Mouse (Mus musculus) mouse embryonic stem cell (cell line): ENCODE results near the gene Sox4.

Experiments used
- in situ Hi-C, 2 experiments: fragments of 300-500 bp; cut with MboI; formaldehyde crosslinking; loops; 1 replicate in 1 of 2; 3 replicates in 1 of 2; pipeline ENCODE4 v1.14.3; 2019 to 2020; ENCODE audit warnings: low sequenced_read_pairs in 2 of 2, low pct_unique_long_range_greater_than_20kb in 1 of 2, mixed read lengths in 1 of 2; ENCODE audit not compliant: unreplicated experiment in 1 of 2

Sox4 gene

DNA sequence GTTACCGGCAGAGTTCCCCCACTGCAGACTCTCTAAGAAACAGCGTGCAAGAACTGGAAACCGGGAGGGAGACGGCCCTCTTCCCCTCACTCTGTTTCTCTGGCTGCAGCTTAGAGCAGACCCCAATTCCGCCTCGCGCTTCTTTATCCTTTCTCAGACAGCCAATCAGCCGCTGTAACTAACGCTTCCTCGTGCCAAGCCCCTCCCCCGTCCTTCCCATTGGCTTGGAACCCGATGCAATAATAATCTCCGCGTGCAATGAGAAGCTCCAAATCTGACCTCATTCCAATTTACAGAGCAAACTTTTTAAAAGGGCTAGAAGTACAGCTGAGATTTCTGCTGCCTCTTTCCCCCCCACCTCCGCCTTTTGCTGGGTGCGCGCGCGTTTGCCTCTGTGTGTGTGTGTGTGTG lies at the start of gene Sox4:
Gene Sox4 (minus strand): TSS at position 133 of the 411 bp plus-strand sequence.
- in situ Hi-C loops = loop anchor here (25.0 kb wide), 1 partner anchor 884 kb away; no protein-coding TSS in a partner anchor

DNA sequence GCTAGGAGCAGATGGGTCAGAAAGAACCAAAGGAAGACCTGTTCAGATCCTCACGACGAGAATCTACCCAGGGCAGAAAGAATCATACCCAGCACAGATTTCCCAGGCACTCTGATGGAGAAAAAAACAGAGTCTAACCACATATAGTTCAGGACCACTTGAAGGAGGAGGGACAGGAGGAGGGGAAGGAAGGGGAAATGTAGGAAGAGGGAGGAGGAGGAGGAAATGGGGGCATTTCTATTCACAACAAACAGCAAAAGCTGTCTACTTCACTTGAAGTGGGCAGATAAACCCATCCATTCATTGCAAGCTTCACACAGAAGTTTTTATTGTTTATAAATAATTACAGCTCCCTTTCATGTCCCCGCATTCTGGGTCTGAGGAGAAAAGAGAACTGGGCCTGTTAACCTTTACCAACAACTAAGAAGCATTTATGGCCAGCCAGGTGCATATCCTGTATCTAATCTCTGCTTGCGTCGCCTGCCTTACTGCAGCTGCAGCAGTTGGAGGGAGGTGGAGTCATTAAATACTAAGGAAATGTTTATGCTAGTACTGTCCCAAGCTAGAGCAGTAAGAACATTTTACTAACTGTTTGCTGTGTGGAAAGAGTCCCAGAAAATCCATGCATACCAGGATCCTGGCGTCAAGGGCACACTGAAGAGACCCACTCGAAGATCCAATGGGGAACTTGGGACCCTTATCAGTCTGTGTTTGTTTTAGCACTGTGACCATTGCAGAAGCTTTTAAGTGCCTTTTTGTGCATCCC lies 38.6 kb upstream of the Sox4 start:
- in situ Hi-C loops = no loop called here

DNA sequence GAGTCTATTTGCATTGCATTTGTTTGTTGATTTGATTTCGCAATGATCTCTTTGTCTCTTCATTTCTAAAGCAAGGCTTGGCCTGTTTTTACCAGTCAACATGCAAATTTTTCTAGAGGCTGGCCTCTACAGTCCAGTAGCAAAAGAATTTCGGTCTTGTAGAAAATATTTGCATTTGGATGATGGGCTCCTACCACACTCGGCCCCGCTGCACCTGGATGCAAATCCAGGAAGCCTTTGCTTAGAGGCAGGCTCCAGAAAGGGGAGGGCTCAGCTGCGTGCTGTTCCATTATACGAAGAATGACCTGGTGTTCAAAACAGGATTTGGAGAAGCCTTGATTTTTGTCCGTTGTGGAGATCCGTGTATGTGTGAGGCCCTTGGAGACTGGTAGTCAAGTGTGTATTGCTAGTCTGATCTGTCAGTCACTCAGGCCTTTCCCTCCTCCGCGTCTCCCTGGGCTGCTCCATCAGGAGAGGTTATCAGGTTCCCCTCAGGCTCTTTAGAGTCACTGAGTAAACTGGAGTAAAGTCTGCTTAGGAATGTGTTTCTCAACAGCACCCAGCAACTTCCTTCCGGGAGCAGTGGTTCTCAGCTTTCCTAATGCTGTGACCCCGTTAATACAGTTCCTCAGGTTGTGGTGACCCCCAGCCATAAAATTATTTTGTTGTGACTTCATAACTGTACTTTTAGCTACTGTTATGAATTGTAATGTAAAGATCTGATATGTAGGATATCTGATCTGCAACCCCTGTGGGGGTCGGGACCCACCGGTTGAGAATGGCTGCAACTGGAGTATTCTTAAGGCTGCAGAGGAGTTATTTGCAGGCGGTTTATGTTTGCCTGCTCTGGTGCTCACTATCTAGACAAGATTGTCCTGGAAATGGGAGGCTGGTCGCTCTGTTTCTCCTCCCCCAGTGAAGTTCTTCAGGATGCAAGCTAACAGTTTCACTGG lies 35.5 kb upstream of the Sox4 start:
- in situ Hi-C loops = no loop called here

DNA sequence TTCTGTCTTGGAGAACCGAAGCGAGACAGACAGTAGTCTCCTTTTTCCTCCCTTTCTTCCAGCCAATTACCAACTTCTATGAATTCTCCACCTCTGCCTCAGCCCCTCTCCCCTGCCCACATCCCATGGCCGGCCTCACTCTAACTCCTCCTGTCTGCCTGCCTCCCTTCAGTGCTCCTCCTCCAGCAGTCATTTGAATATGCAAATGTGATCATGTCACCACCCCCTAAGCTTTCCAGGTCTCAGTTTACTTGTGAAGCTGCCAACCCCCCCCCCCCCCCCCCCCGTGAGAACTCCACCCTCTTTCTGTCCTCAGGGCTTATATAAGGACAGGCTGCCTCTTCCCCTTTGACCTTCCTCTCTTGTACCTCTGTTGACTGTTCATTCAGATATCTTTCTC lies 27.2 kb upstream of the Sox4 start:
- in situ Hi-C loops = no loop called here

DNA sequence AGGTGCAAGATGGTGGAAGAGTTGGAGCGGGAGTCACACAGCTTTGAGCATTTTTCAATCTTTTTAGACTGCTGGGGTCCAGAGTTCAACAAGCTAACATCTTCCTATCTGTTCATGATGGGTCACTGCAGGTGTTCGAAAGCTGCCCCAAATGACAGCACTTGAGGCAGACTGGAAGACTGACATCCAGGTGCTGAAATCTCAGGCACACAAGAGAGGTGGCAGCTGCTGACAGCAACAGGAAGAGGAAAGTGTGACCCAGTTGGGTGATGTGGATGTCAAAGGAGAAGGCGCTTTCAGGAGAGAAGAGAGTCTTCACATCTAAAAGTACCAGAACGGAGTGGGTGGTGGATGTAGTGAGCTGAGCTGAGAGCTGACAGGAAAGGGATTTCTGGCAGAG lies 21.5 kb upstream of the Sox4 start:
- in situ Hi-C loops = no loop called here

DNA sequence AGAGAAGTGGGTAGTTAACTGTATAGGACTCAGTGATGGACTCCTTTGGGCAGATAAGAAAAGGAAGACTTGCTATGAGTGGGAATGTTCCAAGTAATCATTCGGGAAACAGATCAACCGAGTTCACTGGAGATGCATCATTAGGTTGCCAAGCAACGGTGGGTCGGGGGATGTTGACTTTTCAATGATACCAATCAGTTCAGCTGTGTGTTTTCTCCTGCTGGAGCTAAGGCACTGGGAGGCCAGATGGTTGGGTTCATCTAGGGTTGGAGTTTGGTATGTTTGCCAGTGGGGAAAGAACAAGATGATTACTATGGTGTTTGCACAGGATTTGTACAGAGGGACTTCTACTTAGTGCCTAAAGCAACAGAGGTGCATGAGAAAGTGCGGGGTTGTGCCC lies 21.1 kb upstream of the Sox4 start:
- in situ Hi-C loops = loop anchor here (25.0 kb wide), 1 partner anchor 863 kb away; no protein-coding TSS in a partner anchor

DNA sequence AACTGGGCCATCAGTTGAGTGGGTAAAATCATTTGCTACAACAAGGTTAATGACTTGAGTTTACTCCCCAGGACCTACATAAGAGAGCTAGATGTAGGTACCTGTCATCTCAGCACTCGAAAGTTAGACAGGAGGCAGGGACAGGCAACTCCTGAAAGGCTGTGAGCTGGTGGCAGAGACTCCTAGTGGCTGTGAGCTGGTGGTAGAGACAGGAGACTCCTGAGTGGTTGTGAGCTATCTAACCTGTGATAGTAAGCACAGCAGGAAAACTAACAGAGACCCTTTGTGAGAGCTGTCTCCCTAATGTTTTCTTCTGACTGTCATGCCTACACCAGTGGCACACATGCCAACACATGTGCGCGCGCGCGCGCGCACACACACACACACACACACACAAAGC lies 7.4 kb upstream of the Sox4 start:
- in situ Hi-C loops = loop anchor here (25.0 kb wide), 1 partner anchor 876 kb away; no protein-coding TSS in a partner anchor

DNA sequence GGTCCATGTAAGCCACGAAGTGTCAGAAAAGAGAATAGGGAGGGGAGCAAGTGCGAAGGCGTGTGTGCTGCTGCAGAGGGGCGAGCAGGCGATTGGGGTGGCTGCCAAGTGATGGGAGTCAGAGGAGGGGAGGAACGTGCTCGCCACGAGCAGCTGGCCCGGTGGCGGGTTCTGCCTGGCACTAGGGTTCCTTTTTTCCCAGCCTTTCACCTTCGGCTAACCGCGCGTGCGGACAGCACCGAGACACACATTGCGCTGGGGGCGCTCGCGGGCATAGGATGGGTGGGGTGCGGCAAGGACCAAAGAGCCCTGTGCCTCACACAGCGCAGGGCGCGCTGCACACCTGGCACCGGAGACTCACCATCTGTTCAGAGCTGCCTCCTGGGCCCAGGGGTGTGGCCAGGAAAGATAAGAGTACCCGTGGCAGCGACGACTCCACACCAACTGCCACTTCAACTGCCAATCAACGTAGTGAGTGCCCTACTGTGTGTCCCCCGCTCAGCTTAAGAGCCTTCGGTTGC lies 6.0 kb upstream of the Sox4 start:
- in situ Hi-C loops = loop anchor here (25.0 kb wide), 1 partner anchor 878 kb away; no protein-coding TSS in a partner anchor

DNA sequence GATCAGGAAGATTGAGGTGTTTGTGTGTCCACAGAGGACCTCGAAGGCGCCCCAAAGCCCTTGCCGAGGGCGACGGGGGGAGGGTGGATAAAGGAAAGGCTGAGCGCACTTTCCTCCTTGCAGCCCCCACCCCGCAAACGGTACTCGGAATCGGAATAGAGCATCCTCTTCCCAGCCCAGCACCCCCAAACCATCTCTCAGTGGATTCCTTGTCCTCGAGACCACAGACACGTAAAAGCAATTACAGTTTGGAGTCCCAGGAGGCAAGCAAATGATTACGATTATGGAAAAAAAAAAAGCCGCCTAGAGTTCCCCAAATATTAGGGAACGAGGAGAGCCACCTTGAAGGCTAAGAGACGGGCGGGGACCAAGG lies 5.5 kb upstream of the Sox4 start:
- in situ Hi-C loops = loop anchor here (25.0 kb wide), 1 partner anchor 878 kb away; no protein-coding TSS in a partner anchor

DNA sequence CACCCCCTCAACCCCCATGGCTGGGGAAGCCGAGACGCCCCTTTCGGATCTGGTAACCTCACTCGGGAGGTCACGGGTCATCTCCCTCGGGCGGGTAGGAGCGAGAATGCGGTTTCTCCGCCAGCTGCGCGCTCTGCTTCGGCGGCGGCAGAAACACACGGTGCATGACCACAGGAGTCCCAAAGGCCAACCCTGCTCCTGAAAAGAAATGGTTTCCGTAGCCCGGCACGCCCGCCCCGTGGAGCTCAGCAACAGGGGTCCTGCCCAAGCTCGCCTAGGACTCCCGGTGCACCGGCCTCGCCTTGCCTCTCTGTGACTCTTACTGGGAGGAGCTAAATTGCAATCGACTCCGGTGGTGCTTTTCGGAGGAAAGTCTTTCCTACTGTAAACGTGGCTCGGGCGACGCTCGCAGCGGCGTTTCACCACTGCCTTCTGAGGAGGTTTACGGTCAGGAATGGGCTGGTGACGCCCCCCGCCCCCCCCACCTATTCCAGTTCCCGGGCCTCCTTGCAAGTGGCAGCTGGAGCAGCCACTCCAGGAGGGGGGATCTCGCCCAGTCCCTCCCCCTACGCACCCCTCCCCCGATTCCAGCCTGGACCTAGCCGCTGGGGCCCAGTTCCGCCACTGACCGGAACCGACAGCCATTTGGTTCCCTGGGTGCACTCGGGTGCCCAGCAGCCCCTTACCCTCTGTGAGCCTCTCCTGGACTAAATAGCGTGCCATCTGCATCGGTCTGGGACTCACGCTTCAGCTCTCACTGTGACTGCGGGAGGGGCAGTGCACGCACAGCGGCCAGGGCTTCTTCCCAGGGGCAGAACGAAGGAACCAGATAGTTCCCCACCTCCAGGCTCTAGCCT lies 4.9 kb upstream of the Sox4 start:
- in situ Hi-C loops = loop anchor here (25.0 kb wide), 1 partner anchor 879 kb away; no protein-coding TSS in a partner anchor

DNA sequence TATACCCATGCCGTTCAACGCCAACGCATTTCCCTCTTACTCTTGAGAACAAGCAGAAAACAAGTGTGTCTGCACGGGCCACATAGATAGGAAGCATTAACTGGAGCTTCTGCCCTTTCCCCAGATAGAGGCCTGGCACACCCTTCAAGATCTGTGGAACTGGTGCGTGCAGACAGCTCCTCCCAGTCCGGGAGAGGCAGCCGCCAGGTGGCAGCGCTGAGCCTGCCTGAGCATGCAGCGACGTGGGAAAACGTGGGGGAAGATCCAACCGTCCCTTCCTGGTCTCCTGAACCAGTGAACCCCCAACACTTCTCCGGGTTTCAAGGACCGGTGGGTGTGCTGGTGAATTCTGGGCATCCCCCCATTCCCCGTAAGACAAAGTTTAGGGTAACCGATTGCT lies 4.3 kb upstream of the Sox4 start:
- in situ Hi-C loops = loop anchor here (25.0 kb wide), 1 partner anchor 880 kb away; no protein-coding TSS in a partner anchor

DNA sequence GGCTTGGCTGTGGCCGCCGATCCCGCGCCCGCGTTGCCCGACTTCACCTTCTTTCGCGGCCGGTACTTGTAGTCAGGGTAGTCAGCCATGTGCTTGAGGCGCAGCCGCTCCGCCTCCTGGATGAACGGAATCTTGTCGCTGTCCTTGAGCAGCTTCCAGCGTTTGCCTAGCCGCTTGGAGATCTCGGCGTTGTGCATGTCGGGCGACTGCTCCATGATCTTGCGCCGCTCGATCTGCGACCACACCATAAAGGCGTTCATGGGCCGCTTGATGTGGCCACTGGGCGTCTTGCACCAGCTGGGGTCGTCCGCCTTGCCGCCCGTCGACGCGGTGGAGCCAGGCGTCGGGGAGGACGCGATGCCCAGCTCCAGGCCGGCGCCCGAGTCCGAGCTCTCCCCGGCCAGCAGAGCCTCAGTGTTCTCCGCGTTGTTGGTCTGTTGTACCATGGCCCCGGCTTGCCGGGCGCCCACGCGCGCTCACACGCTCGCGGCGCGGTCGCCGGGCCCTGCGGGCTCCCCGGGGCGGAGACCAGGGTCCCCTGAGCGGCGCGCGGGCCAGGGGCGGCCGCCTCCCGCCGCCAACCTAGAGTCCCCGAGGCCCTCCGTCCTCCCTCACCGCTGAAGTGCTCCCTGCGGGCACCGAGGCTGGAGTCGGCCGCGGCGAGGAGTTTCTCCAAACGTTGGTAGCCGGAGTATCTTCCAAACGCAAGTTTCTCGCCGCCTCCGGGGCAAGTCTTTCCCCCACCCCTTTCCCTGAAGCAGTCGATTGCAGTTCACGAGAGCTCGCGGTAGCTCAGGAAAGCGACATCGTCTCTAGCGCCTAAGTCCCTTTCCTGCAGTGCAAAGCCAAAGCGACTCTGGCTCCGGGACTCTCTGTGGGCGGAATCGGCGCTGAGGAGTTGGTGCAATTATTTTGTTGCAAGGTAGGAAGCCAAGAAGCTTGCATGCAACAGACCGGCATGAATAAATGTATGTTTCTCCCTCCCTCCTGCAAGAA lies 639 bp downstream of the Sox4 start:
- in situ Hi-C loops = loop anchor here (25.0 kb wide), 1 partner anchor 884 kb away; no protein-coding TSS in a partner anchor

DNA sequence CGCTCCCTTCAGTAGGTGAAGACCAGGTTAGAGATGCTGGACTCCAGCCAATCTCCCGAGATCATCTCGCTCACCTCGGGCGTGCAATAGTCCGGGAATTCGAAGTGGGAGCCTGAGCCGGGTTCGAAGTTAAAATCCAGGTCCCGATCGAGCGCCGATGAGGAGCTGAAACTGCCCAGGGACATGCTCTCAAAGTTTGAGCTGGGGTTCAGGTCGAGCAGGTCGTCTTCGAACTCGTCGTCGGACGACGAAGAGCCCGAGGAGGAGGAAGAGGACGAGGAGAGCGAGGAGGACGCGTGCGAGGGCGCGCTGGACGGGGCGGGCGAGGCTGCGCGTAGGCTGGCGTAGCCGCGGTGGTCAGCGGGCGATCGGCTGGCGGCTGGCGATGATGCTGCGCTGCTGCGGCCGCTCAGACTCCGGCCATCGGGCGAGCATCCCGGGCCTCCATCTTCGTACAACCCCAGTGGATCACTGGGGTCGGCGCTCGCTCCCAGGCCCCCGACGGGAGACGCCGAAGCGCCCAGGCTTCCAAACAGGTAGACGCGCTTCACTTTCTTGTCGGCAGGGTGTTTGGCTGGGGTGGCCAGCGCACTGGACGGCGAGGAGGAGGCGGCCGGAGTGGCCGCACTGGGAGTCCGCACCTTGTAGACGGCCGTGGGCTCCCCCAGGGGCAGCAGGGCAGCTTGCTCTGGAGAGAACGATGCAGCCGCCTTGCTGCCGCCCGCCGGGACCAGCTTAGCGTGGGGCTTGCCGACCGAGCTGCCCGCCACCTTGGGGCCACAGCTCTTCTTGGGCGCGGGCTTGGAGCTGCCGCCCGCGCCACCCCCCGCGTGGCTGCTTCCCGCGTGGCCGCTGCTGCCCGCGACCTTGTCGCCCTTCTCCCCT lies 1.6 kb downstream of the Sox4 start:
- in situ Hi-C loops = loop anchor here (25.0 kb wide), 1 partner anchor 885 kb away; no protein-coding TSS in a partner anchor

DNA sequence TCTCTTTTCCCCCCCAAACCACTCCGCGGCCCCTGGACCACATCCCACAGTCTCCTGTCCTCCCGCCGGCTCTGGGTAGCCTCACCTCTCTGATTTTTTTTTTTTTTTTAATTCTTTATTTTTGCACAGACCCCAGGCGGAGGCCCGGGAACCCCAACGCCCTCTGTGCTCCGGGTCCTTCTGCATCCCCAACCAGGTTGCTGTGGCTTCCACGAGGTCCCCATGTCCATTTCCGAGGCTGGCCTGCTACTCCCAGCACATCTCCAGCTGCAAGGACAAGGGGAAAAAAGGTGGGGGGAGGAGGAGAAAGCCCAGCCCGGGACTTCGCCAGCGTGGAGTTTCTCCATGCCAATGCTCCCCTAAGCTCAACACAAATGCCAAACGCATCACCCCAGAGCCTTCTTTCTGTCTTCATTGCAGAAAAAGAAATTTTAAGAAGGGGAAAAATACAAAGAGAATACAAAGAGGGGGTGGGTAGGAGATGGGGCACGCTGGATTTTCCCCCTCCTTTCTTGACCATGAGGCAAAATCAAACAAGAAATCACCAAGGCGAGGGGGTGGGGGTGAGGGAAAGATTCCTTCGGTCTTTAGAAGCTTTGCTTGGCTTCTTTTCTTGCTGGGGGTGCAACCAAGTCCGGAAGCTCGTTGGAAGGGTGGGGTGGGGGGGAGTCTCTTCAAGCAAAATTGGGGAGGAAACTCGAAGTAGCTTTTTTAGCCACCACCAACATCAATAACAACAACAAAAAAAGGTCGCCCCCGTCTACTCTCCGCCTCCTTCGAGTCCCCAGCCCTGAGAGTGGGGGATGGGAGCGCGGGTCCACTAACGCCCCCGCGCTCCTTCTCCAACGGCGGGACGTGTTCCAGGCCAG lies 2.7 kb downstream of the Sox4 start:
- in situ Hi-C loops = loop anchor here (25.0 kb wide), 1 partner anchor 886 kb away; no protein-coding TSS in a partner anchor

DNA sequence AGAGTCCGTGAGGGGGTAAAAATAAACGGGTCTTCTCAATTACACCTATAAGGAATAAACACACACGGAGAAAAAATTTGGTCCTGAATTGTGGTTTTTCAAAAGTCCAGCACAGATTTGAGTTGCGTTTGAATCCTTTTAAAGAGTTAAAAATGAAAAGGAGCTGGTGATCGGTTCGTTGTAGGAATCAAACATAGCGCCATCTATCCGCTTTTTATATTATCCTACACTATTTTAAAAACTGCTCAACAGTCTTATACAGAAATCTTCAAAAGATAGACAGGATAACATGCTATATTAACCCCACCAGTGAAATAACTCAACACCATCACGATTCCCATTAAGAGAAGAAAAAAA lies 3.3 kb downstream of the Sox4 start:
- in situ Hi-C loops = loop anchor here (25.0 kb wide), 1 partner anchor 887 kb away; no protein-coding TSS in a partner anchor
